Mouse (Mus musculus): ENCODE data around the gene Tcirg1. TPM values are rescaled to one million over a fixed set of nuclear protein-coding genes. Genes with fewer than 3 reads are reported as not detected.

Tcirg1 gene
- polyA plus RNA-seq, 1 experiment from 2014 or later: 25.1 TPM

DNA sequence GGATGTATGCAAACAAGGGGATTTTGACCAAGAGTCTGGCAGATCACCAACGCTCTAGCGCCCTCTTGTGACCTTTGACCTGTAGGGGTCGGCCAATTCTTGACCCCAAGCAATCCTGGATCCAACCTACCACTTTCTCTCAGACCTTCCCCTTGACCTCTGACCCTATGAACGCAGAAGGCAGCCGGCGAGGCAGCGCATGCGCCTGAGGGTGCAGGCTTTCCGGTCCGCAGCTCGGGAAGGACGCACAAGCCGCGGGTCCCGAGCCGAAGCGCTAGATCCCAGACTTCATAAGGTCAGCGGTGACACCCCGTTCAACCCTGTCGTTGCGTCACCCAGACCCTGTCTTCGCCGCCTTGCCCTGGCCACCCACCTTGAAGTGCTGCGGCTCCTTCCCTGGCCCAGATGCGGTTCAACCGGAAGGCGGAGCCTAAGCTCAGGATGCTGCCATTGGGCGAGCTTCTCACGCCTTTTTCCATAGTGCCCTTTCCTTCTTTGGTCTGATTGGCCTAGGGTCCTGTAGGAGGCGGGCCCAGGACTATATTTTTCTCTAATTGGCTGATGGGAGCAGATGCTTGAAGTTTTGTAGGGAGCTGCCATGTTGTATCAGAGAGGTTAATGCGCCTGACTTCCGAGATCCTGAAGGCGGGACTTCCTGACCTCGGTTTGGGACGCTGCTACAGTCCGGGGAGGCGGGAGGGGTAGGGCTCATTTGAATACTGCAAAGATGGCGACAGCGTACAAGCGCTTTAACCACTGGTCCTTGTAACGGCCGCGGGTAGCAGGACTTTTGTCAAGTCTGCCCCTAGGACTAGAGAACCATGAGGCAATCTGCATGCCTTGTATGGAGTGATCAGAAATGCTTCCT lies 5.6 kb upstream of the Tcirg1 start, which contains the start of gene Ndufs8:
Ndufs8 (minus strand) TSS at position 438 of the 868 bp plus-strand sequence.
- peak within 1 kb of the TSS; percentile 79 for H3K4me2 ChIP-seq
- under 1% methylated on average over 43 of the region's 43 CpGs for WGBS

GRCm38 (mm10) chr19:3910206-3910605 lies 3.3 kb upstream of the Tcirg1 start:
- ATAC-seq (ENCODE audit: extremely low read depth, insufficient number of reproducible peaks, low FRiP score, low TSS enrichment): no peak
- H3K36me3 ChIP-seq: peaks cover 35% of the 10 kb centered on the region
- H3K9ac ChIP-seq: no peak overlapping the region
- peaks cover 44% of the 10 kb centered on the region for H3K4me1 ChIP-seq
- no peaks in the 10 kb centered on the region for H3K27me3 ChIP-seq (replicated peaks)
- no peak overlapping the region for H3K4me3 ChIP-seq
- H3K4me2 ChIP-seq: no peak overlapping the region
- H3K27ac ChIP-seq (replicated peaks): no peak overlapping the region
- no peaks in the 10 kb centered on the region for H3K9me3 ChIP-seq
- WGBS: 79% methylated on average over 5 of the region's 5 CpGs

More for the DNA sequence above, 5.6 kb upstream of the Tcirg1 start, which contains the start of gene Ndufs8:
- peak within 1 kb of the TSS; percentile 84 for H3K27ac ChIP-seq (replicated peaks)
- no peaks in the 10 kb centered on the region for H3K9me3 ChIP-seq
- H3K9ac ChIP-seq: peak within 1 kb of the TSS; percentile 86
- no peaks in the 10 kb centered on the region for H3K27me3 ChIP-seq (replicated peaks)
- peaks cover 35% of the 10 kb centered on the region for H3K36me3 ChIP-seq
- peak within 1 kb of the TSS; percentile 86 for H3K4me3 ChIP-seq
- H3K4me1 ChIP-seq: peaks cover 24% of the 10 kb centered on the region
- ATAC-seq (ENCODE audit: extremely low read depth, insufficient number of reproducible peaks, low FRiP score, low TSS enrichment): peak; percentile 96

DNA sequence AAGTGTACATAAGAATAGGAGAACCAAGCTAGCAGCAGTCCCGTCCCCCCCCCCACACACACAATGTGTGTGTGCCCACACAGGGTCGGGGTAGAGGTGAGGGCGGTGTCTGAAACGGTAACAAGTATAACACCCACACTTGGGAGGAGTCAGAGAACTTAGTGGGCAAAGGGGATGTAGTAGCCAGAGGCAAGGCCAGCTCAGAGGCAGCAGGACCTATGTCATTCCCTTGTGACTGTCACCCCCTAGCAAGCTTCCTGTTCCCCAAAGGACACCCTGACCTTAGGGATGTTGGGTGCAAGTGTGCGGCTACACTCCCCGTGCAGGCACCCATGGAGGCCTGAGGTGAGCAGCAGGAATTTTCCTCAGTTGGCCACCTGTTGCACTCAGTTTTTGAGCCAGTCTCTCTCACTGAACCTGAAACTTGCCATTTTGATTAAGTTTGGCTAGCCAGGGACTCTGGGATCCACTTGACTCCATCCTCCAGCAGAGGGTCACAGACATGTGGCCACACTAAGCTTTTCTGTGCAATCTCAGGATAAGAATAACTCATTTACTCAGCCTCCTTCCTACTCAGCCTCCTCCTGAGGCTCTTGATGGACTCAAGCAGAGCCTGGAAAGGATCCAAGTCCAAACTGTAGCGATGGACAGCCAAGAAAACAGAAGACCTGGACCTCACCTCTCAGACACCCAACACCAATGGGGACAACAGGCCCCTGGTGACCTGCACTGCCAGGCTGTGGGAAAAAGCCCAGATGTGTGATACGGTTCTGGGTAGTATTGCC lies 1.1 kb upstream of the Tcirg1 start:
- no peak for ATAC-seq (ENCODE audit: extremely low read depth, insufficient number of reproducible peaks, low FRiP score, low TSS enrichment)
- Histone ChIP-seq H3K4me2 (peak overlapping the region; percentile 82), H3K9me3 (no peaks in the 10 kb centered on the region), H3K27ac (replicated peaks) (no peak overlapping the region), H3K4me1 (peaks cover 50% of the 10 kb centered on the region), H3K36me3 (peaks cover 47% of the 10 kb centered on the region), H3K27me3 (replicated peaks) (no peaks in the 10 kb centered on the region), H3K9ac (peak overlapping the region; percentile 84), H3K4me3 (peak overlapping the region; percentile 67; the same call in 1 of the 2 replicates)
- 78% methylated on average over 8 of the region's 8 CpGs for WGBS

GRCm38 (mm10) chr19:3906326-3906725 lies 607 bp downstream of the Tcirg1 start:
- Histone ChIP-seq H3K27ac (replicated peaks) (peak overlapping the region; percentile 88), H3K4me2 (peak overlapping the region; percentile 82), H3K9me3 (no peaks in the 10 kb centered on the region), H3K36me3 (peaks cover 63% of the 10 kb centered on the region), H3K4me1 (peaks cover 40% of the 10 kb centered on the region), H3K9ac (peak overlapping the region; percentile 84), H3K27me3 (replicated peaks) (no peaks in the 10 kb centered on the region), H3K4me3 (peak overlapping the region; percentile 67)
- 26% methylated on average over 10 of the region's 10 CpGs for WGBS
- no peak for ATAC-seq (ENCODE audit: extremely low read depth, insufficient number of reproducible peaks, low FRiP score, low TSS enrichment)

DNA sequence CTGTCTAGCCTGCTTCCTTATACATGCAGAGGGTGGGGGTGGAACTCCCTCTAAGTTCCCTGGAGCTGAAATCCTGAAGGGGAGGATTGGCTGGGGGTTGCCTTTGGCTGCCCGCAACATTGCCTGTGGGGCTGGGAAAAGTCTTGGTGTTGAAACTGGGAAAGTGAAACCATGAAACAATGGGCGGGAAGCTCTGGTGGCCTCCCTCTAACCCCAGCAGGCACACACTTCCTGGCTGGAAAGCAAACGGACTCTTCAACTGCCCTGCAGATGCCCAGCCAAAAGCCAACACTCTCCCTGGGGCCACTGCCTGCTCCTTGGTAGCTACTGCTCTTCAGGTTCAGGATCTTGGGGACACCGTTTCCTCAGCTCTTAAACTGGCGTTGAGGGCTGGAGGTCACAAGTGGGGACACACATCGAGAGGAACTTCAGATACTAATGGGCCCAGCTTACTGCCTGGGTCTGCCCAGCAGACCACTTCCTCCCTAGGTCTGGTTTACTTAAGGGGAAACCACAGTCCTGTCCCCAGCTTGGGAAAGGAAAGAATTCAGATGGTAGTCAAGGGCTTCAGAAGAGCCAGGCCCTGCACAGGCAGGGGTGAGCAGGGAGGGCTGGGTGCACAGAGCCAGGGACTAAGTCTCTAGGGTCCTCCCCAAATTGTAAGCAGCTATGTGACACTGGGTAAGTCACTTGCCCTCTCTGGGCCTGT lies 1.5 kb downstream of the Tcirg1 start:
- H3K9ac ChIP-seq: peak overlapping the region; percentile 84
- peak overlapping the region; percentile 67 for H3K4me3 ChIP-seq
- peaks cover 38% of the 10 kb centered on the region for H3K4me1 ChIP-seq
- WGBS: 31% methylated on average over 6 of the region's 6 CpGs
- peaks cover 58% of the 10 kb centered on the region for H3K36me3 ChIP-seq
- H3K27ac ChIP-seq (replicated peaks): peak overlapping the region; percentile 88
- ATAC-seq (ENCODE audit: extremely low read depth, insufficient number of reproducible peaks, low FRiP score, low TSS enrichment): no peak
- no peaks in the 10 kb centered on the region for H3K9me3 ChIP-seq
- H3K4me2 ChIP-seq: peak overlapping the region; percentile 82
- H3K27me3 ChIP-seq (replicated peaks): no peaks in the 10 kb centered on the region

DNA sequence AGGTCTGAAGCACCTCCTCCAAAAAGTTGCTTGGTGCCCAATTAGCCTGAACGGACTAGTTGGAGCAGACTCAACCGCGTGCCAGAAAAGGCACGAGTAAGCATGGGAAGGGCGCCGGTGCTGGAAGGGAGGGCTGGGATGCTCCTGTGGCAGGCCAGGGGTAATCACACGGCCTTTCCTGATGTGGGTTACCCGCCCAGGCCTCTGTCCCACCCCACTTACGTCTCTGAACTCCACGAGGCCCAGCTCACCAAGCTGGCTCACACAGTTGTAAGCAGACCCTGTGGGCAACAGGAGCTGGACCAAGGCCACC lies 2.6 kb downstream of the Tcirg1 start:
- Histone ChIP-seq H3K4me2 (peak overlapping the region; percentile 82), H3K4me1 (peaks cover 38% of the 10 kb centered on the region), H3K36me3 (peaks cover 55% of the 10 kb centered on the region), H3K9me3 (no peaks in the 10 kb centered on the region), H3K27ac (replicated peaks) (peak overlapping the region; percentile 88; the same call in 1 of the 2 replicates), H3K9ac (peak overlapping the region; percentile 84; the same call in 1 of the 2 replicates), H3K4me3 (peak overlapping the region; percentile 67), H3K27me3 (replicated peaks) (no peaks in the 10 kb centered on the region)
- ATAC-seq (ENCODE audit: extremely low read depth, insufficient number of reproducible peaks, low FRiP score, low TSS enrichment): no peak
- 65% methylated on average over 10 of the region's 10 CpGs for WGBS

GRCm38 (mm10) chr19:3903648-3904362 lies 3.1 kb downstream of the Tcirg1 start:
- Histone ChIP-seq H3K4me1 (peaks cover 38% of the 10 kb centered on the region), H3K27ac (replicated peaks) (peak overlapping the region; percentile 88; the same call in 1 of the 2 replicates), H3K9ac (peak overlapping the region; percentile 84; the same call in 1 of the 2 replicates), H3K4me2 (peak overlapping the region; percentile 82), H3K4me3 (no peak overlapping the region), H3K36me3 (peaks cover 55% of the 10 kb centered on the region), H3K27me3 (replicated peaks) (no peaks in the 10 kb centered on the region), H3K9me3 (no peaks in the 10 kb centered on the region)
- 73% methylated on average over 25 of the region's 25 CpGs for WGBS
- no peak for ATAC-seq (ENCODE audit: extremely low read depth, insufficient number of reproducible peaks, low FRiP score, low TSS enrichment)

DNA sequence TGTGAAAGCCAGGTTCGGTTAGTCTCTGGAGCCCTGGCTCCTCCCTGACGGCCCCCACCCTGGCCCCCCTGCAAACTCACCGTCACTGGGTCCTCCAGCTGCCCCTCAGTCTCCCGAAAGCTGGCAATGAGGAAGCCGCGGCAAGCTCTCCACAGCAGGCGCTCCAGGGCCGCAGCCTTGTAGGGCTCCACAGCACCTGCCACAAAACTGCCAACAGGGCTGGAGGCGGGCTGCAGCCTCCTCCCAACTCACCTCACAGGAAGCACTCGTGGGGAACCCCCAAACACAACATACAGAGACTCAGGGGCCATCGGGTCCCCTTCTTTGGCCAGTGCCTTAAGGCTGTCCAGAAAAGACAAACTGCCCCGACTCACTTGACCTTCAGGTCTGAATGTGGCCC lies 4.0 kb downstream of the Tcirg1 start:
- Histone ChIP-seq H3K27ac (replicated peaks) (no peak overlapping the region), H3K9me3 (no peaks in the 10 kb centered on the region), H3K4me3 (no peak overlapping the region), H3K4me2 (no peak overlapping the region), H3K27me3 (replicated peaks) (no peaks in the 10 kb centered on the region), H3K9ac (no peak overlapping the region), H3K4me1 (peaks cover 38% of the 10 kb centered on the region), H3K36me3 (peaks cover 55% of the 10 kb centered on the region)
- WGBS: 82% methylated on average over 12 of the region's 12 CpGs
- ATAC-seq (ENCODE audit: extremely low read depth, insufficient number of reproducible peaks, low FRiP score, low TSS enrichment): no peak

DNA sequence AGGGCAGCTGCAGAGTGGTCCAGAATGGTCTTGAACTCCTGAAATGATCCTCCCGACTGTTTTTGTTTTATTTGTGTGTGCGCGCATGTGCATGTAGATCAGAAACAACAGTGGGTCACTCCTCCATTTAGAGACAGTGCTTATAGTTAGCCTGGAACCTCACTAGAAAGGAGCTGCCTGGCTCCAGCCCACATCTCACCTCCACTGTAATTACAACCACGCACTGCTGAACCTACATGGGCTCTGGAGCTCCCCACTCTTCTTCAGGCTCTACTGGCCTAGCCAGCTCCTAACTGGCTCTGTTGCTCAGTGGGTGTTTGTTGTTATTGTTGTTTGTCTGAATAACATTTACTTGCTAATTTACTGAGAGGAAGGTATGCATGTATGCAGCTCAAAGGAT lies 7.3 kb downstream of the Tcirg1 start:
- Histone ChIP-seq H3K9ac (no peak overlapping the region), H3K9me3 (no peaks in the 10 kb centered on the region), H3K4me2 (no peak overlapping the region), H3K27ac (replicated peaks) (no peak overlapping the region), H3K4me3 (no peak overlapping the region), H3K27me3 (replicated peaks) (no peaks in the 10 kb centered on the region), H3K36me3 (peaks cover 88% of the 10 kb centered on the region), H3K4me1 (peaks cover 19% of the 10 kb centered on the region)
- ATAC-seq (ENCODE audit: extremely low read depth, insufficient number of reproducible peaks, low FRiP score, low TSS enrichment): no peak
- 87% methylated on average over 4 of the region's 4 CpGs for WGBS

- Histone ChIP-seq H3K4me1 (peaks cover 17% of the 10 kb centered on the region), H3K27ac (replicated peaks) (no peak overlapping the region), H3K9me3 (no peaks in the 10 kb centered on the region), H3K27me3 (replicated peaks) (no peaks in the 10 kb centered on the region), H3K4me2 (no peak overlapping the region), H3K4me3 (no peak overlapping the region), H3K36me3 (peaks cover 92% of the 10 kb centered on the region), H3K9ac (no peak overlapping the region)
- 85% methylated on average over 7 of the region's 7 CpGs for WGBS
- no peak for ATAC-seq (ENCODE audit: extremely low read depth, insufficient number of reproducible peaks, low FRiP score, low TSS enrichment)
These were observed 8.0 kb downstream of the Tcirg1 start for GRCm38 (mm10) chr19:3898952-3899351.
